Mouse (Mus musculus): ENCODE results near the gene Ptpa.

Gene Ptpa

GRCm38 (mm10) chr2:30440211-30440700 is 24.4 kb downstream of the Ptpa start:
- no peak for DNase-seq

GRCm38 (mm10) chr2:30440701-30441517 is 25.1 kb downstream of the Ptpa start:
- DNase-seq: peak; percentile 79

- peak; percentile 77 for DNase-seq
Measured at GRCm38 (mm10) chr2:30441518-30442497, 26.0 kb downstream of the Ptpa start.

DNA sequence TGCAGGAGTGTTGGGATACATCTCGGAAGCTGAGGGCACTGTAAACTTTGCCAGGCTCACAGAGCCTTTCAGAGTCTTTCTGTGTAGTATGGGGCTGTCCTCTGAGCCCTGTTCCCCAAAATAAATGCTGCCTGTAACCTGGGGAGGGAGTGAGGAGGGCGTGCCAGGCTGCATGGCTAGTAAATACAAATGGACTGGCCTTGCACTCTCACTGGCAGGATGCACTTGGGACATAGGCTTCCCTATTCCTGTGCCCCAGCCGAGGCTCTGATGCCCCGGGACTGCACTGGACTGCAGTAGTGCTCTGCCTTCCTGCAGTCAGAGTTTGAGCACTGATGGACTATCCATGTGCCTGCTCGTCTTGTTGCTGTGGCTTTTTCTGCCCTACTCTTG is 26.7 kb downstream of the Ptpa start:
- no peak for DNase-seq

DNA sequence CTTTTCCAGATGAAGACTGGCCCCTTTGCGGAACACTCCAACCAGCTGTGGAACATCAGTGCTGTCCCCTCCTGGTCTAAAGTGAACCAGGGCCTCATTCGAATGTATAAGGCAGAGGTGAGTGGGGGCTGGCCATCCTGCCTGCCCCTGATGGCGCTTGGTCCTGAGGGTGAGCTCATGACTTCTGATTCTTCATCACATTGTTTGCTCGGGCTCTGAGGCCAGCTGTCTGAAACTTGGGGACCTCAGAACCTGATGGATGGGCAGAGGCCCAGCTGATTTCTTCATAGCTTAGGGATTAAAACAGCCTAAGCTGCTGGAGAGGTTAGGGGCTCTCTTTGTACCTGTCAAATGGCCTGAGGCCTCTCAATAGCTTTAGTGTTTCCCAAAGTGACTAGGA is 27.4 kb downstream of the Ptpa start:
- no peak for DNase-seq

DNA sequence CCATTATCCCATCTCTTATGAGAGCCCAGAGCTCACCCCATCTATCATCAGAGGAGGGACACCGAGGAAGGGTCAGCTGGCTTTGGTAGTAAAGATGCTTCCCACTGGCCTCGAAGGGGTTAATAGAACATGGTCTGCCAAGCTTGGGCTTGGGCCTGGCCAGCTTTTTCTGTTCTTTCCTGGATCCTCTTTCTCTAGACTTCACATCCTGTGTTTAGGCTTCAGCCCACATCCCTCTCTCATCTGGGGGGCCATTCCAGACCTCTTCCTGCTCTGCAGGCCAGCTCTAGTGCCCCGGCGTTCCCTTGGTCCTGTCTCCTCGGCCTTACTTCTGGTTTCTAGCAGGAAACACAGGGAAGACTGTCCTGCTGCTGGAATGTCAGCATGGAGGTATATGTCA is 28.2 kb downstream of the Ptpa start:
- DNase-seq: no peak

- DNase-seq: no peak
Measured at GRCm38 (mm10) chr2:30444450-30444849, 28.6 kb downstream of the Ptpa start.

- peak; percentile 28 for DNase-seq
Measured at GRCm38 (mm10) chr2:30445312-30445711, 29.5 kb downstream of the Ptpa start.

DNA sequence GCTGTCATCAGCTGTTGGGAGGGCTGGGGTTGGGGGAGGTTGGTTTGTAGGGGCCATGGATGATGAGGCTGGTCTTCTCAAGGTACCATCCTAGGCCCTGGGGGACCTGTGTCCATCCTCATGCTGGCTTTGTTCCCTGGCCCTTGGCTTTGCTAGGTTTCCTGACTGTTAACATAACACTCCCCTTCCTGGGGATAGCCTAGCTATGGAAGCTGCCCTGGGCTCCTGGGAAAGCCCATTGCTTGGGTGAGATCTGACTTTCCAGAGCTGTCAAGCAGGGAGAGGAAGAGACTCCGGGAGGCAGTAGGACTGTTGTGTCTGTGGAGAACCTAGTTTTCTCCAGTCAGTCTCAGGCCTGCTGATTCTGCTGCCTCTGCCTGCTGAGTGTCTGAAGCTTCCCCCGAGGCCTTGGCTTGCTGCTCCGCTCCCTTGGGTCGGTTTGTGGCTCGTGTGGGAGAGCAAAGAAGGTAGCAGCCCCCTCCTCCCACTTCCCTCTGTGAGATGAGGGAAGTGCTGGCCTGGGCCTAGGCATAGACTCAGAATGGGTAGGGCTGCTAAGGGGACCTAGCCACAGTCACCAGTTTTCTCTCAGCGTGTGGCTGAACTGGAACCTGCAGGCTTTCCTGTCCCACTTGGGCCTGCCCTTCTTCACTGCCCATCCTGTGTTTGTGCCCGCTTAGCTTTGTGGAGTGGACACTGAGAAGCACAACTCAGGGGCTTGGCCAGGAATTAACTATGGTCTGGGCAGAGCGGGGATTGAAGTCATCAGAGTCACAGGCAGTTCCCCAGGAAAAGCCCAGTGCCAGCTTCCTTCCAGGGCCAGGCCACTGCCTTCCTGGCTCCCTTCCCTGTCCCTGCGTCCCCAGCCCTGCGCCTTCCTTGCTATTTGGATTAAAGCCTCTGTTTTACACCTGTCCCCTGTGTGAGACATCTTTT is 31.3 kb downstream of the Ptpa start:
- DNase-seq: peak; percentile 58

- DNase-seq: no peak
Measured at GRCm38 (mm10) chr2:30448371-30448770, 32.5 kb downstream of the Ptpa start.

- DNase-seq: no peak
Measured at GRCm38 (mm10) chr2:30450530-30450929, 34.7 kb downstream of the Ptpa start.

DNA sequence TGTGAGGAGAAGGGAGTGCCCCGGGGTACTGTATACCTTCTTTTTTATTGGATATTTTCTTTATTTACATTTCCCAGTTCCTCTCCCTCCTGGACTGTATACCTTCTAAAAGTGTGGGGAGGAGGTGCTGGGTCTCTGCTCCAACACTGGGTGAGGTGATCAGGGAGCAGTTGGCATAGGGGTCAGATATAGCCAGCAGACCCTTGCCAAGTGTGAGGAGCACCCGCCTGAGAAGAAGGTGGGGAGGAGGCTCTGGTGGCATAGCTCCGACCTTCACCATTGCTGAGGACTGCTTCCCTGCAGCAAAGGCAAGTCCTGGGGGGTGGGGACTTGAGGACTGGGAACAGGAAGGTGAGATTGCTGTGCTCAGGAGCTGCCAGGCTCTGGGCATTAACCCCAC is 35.7 kb downstream of the Ptpa start:
- DNase-seq: no peak

GRCm38 (mm10) chr2:30453570-30453969 is 37.7 kb downstream of the Ptpa start:
- no peak for DNase-seq

DNA sequence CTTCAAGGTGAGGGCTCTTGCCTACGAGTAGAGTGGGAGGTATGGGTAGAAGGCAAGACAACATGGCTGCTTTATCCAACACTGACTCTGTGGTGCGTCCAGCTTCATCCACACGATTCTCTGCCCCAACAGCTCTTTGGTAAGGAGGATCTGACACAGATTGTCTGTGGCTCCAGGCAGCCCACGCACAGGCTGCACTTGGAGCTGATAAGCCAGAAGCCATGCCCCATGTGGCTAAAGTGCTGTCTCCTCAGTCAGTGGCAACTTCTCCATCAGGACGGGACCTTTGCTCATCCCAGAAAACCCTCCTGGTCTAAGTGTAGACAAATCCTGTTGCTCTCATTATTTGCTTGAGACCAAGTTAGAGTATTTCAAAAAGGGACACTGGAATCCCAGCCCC is 38.7 kb downstream of the Ptpa start:
- no peak for DNase-seq

GRCm38 (mm10) chr2:30456104-30456980 is 40.5 kb downstream of the Ptpa start:
- DNase-seq: no peak

DNA sequence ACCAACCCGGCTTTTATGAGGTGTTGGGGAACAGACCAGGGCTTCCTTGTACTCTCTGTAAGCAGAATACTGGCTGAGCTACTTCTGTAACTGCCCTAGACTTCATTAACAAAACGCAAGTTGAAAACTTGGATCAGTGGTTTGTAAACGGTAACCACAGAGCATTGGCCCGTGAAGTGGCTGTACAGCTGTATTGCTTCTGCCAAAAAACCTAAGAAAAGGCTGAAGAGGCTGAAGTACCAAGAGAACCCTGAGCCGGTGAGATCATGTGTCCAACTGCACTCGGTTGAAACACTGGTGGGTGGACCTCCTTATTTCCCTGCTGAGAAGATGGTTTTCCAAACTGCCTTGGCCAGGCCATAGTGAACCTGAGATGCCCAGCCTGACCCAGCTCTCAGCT is 42.5 kb downstream of the Ptpa start:
- no peak for DNase-seq

DNA sequence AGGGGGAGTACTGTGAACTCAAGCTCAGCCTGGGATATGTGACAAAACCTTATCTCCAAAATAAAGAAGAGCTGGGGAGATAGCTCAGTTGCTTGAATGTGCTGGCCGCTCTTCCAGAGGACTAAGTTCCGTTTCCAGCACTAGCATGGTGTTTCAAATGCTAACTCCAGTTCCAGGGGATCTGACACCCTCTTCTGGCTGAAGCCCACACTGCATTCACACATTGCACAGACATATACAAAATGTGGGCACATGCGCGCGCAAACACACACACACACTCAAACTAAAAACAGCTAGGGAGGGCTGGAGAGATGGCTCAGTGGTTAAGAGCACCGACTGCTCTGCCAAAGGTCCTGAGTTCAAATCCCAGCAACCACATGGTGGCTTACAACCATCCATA is 43.4 kb downstream of the Ptpa start:
- DNase-seq: no peak

- peak; percentile 48 for DNase-seq
Measured at GRCm38 (mm10) chr2:30463341-30463761, 47.5 kb downstream of the Ptpa start.

GRCm38 (mm10) chr2:30463904-30464330 is 48.1 kb downstream of the Ptpa start:
- DNase-seq: peak; percentile 65

DNA sequence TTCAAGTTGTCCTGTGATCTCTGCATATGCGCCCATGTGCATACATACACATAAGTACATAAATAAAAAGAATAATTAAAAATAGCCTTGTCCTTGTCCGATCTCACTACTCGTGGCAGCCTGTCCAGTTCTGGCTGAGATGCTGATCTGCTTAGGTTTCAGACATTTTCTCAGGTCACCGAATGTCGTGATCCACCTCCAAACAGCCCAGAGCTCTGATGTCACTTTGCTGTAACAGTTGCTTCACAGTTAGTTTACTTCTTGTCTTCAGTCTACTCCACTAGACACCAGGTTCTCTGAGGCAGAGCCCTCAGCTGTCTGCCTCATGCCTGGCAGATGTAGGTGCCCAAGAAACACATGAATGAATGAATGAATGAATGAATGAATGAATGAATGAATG is 48.6 kb downstream of the Ptpa start:
- DNase-seq: no peak

DNA sequence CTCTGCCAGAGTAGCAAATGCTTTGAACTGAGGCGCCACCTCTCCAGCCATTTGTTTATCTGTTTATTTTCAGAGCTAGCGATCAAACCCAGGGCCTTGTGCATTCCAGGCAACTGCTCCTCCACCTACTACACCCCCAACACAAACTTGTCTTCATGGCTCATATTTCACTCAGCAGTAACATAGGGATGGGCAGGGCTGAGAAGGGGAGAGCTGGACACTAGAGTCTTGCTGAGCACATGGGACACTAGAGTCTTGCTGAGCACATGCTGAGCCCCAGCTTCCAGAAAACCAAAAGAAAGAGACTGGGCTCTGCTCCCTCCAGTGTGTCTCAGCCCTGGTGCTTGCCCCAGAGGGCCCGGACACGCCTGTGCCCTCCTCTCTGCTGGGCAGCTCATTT is 50.9 kb downstream of the Ptpa start:
- DNase-seq: no peak

Measured in lung, postnatal 14 days (tissue).